Mouse (Mus musculus): ENCODE data around the gene Cby1.

GRCm38 (mm10) chr15:79670972-79671299 is 11.9 kb downstream of the Cby1 start:
- TF ChIP-seq CTCF (IDR thresholded peaks at IDR 0.05; ENCODE audit: borderline replicate concordance, insufficient read depth, low read length) (no peak), POLR2A (IDR thresholded peaks at IDR 0.05; ENCODE audit: low read depth, low read length) (no peak)
